Mouse (Mus musculus) adrenal gland, adult 18-20 months (tissue): Measurements from ENCODE around the gene Lgals3bp. TPM values are rescaled to one million over a fixed set of nuclear protein-coding genes. Genes with fewer than 3 reads are reported as not detected.

Experiments used
- total RNA-seq, 2 experiments: library from RNA; stranded (reverse); gene quantifications; 1 replicate in 1 of 2; 2 replicates in 1 of 2; pipeline ENCODE4 v1.2.3; 2021

Lgals3bp gene
- total RNA-seq, 2 experiments from 2014 or later = 92.6 to 128 TPM

Other genes starting within 250 kb of the Lgals3bp start
- 10 to 100 TPM; 29.4 to 32.2 TPM for gene Cyth1, start 153.5 kb downstream of the Lgals3bp start, total RNA-seq
- 10 to 100 TPM; 24.5 to 25.5 TPM for gene Usp36, start 111.8 kb downstream of the Lgals3bp start, total RNA-seq
- under 1 TPM; 0.20 to 0.96 TPM for gene Cep295nl, start 59.6 kb downstream of the Lgals3bp start, total RNA-seq
- gene Timp2, start 46.4 kb downstream of the Lgals3bp start, total RNA-seq = 100 to 1,000 TPM in 1 of 2 experiments, 10 to 100 TPM in 1; 95.5 to 246 TPM
- 10 to 100 TPM; 30.1 to 33.1 TPM for gene Cant1, start 17.0 kb upstream of the Lgals3bp start, total RNA-seq
- gene C1qtnf1, start 26.1 kb upstream of the Lgals3bp start, total RNA-seq = 10 to 100 TPM; 15.9 to 17.2 TPM
- gene Engase, start 74.7 kb upstream of the Lgals3bp start, total RNA-seq = 10 to 100 TPM in 1 of 2 experiments, 1 to 10 TPM in 1; 7.3 to 12.4 TPM